Mouse (Mus musculus) hindbrain, embryonic 14.5 days (tissue): ENCODE results near the gene Hsf2bp. TPM values are rescaled to one million over a fixed set of nuclear protein-coding genes. Genes with fewer than 3 reads are reported as not detected.

ENCODE experiments used
- ATAC-seq: fragments of 200-750 bp; cut with Nextera tagmentation; 2 replicates; pipeline ENCODE4 v1.8.0; 2017; ENCODE audit warnings: moderate number of reproducible peaks, mild to moderate bottlenecking, moderate TSS enrichment, moderate library complexity; ENCODE audit not compliant: low FRiP score
- DNase-seq: peaks from one replicate; pipeline ENCODE4 v3.0.0-alpha.2; 2015; ENCODE audit warnings: low spot score
- H3K27ac ChIP-seq: fragments of 300-500 bp; sonication (generic); 2 replicates; pipeline ENCODE4 v1.5.1; 2014; ENCODE audit warnings: mild to moderate bottlenecking, moderate library complexity
- H3K27me3 ChIP-seq: fragments of 300-500 bp; sonication (generic); 2 replicates; pipeline ENCODE4 v1.6.1; 2014; ENCODE audit warnings: mild to moderate bottlenecking, low read length, mixed read lengths; ENCODE audit not compliant: control insufficient read depth, insufficient read depth
- H3K36me3 ChIP-seq: fragments of 300-500 bp; sonication (generic); replicated peaks from 2 replicates; pipeline ENCODE4 v1.6.1; 2014; ENCODE audit not compliant: control insufficient read depth, insufficient read depth
- H3K4me1 ChIP-seq: fragments of 300-500 bp; sonication (generic); replicated peaks from 2 replicates; pipeline ENCODE4 v1.6.1; 2014; ENCODE audit warnings: antibody characterized with exemption, low read length, mixed read lengths; ENCODE audit not compliant: control insufficient read depth, insufficient read depth
- H3K4me2 ChIP-seq: fragments of 300-500 bp; sonication (generic); replicated peaks from 2 replicates; pipeline ENCODE4 v1.6.1; 2014; ENCODE audit warnings: mild to moderate bottlenecking, moderate library complexity
- H3K4me3 ChIP-seq: fragments of 300-500 bp; sonication (generic); replicated peaks from 2 replicates; pipeline ENCODE4 v1.5.1; 2014; ENCODE audit warnings: mild to moderate bottlenecking, low read length
- H3K9ac ChIP-seq: fragments of 300-500 bp; sonication (generic); 2 replicates; pipeline ENCODE4 v1.6.1; 2014
- H3K9me3 ChIP-seq: fragments of 300-500 bp; sonication (generic); 2 replicates; pipeline ENCODE4 v1.6.1; 2016; ENCODE audit warnings: low read length; ENCODE audit not compliant: control insufficient read depth
- WGBS: fragments of 180-500 bp; shearing (Covaris S2); extraction: QIAGEN DNeasy Blood & Tissue Kit; methylation state at CpG from one replicate; pipeline ENCODE4 v1.1.7; 2014; 5-methylcytosine and 5-hydroxymethylcytosine counted together
- polyA plus RNA-seq: library from polyadenylated mRNA; unstranded; fragments of >200 nt; fragmentation: Nextera tagmentation; extraction: Ambion mirVana; gene quantifications from 2 replicates; pipeline ENCODE4 v1.2.1, GENCODE M21; 2014

Hsf2bp gene
- polyA plus RNA-seq, 1 experiment from 2014 or later, result 0.82 TPM

- DNase-seq, result no peak
- 82% methylated on average over 8 of the region's 8 CpGs for WGBS
These were observed 13.1 kb downstream of the Hsf2bp start for GRCm38 (mm10) chr17:32023088-32023487.

GRCm38 (mm10) chr17:32022551-32022950 is 13.6 kb downstream of the Hsf2bp start:
- WGBS, result 85% methylated on average over 6 of the region's 6 CpGs
- DNase-seq, result no peak
- no peak overlapping the region for H3K4me3 ChIP-seq
- no peaks in the 10 kb centered on the region for H3K4me1 ChIP-seq
- no peaks in the 10 kb centered on the region for H3K27me3 ChIP-seq
- no peak overlapping the region for H3K27ac ChIP-seq
- H3K9ac ChIP-seq, result no peak overlapping the region
- H3K4me2 ChIP-seq, result no peak overlapping the region
- ATAC-seq, result no peak
- H3K9me3 ChIP-seq, result no peaks in the 10 kb centered on the region
- no peaks in the 10 kb centered on the region for H3K36me3 ChIP-seq

More at GRCm38 (mm10) chr17:32023088-32023487, 13.1 kb downstream of the Hsf2bp start:
- Histone ChIP-seq H3K9ac (no peak overlapping the region), H3K4me3 (no peak overlapping the region), H3K36me3 (no peaks in the 10 kb centered on the region), H3K9me3 (no peaks in the 10 kb centered on the region), H3K27me3 (no peaks in the 10 kb centered on the region), H3K4me1 (no peaks in the 10 kb centered on the region), H3K4me2 (no peak overlapping the region), H3K27ac (no peak overlapping the region)
- no peak for ATAC-seq

- Histone ChIP-seq H3K9ac (no peak overlapping the region), H3K4me2 (no peak overlapping the region), H3K4me3 (no peak overlapping the region), H3K9me3 (no peaks in the 10 kb centered on the region), H3K27ac (no peak overlapping the region), H3K36me3 (no peaks in the 10 kb centered on the region), H3K4me1 (no peaks in the 10 kb centered on the region), H3K27me3 (no peaks in the 10 kb centered on the region)
- DNase-seq, result no peak
- 94% methylated on average over 3 of the region's 3 CpGs for WGBS
- no peak for ATAC-seq
These were observed 14.2 kb downstream of the Hsf2bp start for GRCm38 (mm10) chr17:32021981-32022380.

- Histone ChIP-seq H3K4me3 (no peak overlapping the region), H3K27me3 (no peaks in the 10 kb centered on the region), H3K4me2 (no peak overlapping the region), H3K9ac (no peak overlapping the region), H3K9me3 (no peaks in the 10 kb centered on the region), H3K4me1 (no peaks in the 10 kb centered on the region), H3K36me3 (no peaks in the 10 kb centered on the region), H3K27ac (no peak overlapping the region)
- 82% methylated on average over 5 of the region's 5 CpGs for WGBS
- ATAC-seq, result no peak
- no peak for DNase-seq
These were observed 17.8 kb downstream of the Hsf2bp start for GRCm38 (mm10) chr17:32018127-32018894.

DNA sequence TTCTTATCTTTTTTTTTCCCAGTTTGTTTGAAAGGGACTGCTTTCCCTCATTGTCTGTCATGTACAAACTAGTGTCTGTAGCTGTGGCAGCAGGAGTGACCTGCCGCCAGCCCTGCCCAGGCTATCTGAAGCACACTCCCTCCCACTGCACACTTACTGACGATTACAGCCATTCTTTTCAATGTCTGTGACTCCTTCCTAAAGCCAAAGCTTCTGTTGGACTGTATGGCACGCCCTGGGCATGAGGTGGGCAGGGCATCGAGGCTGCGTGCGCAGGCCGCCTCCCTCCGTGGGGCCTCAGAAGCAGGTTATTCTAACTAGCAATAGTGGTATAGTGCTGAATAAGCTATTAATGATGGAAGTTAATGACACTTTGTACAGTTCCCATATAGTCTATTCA is 19.7 kb downstream of the Hsf2bp start:
- H3K9me3 ChIP-seq, result no peaks in the 10 kb centered on the region
- no peaks in the 10 kb centered on the region for H3K27me3 ChIP-seq
- no peak for ATAC-seq
- H3K27ac ChIP-seq, result no peak overlapping the region
- no peaks in the 10 kb centered on the region for H3K36me3 ChIP-seq
- no peak overlapping the region for H3K9ac ChIP-seq
- H3K4me2 ChIP-seq, result no peak overlapping the region
- no peak for DNase-seq
- H3K4me3 ChIP-seq, result no peak overlapping the region
- WGBS, result 91% methylated on average over 8 of the region's 8 CpGs
- H3K4me1 ChIP-seq, result no peaks in the 10 kb centered on the region

GRCm38 (mm10) chr17:32013659-32014058 is 22.5 kb downstream of the Hsf2bp start:
- ATAC-seq, result no peak
- no peak overlapping the region for H3K9ac ChIP-seq

GRCm38 (mm10) chr17:32012254-32012653 is 23.9 kb downstream of the Hsf2bp start:
- Histone ChIP-seq H3K27me3 (no peaks in the 10 kb centered on the region), H3K27ac (no peak overlapping the region), H3K4me3 (no peak overlapping the region), H3K4me1 (no peaks in the 10 kb centered on the region), H3K4me2 (no peak overlapping the region), H3K9ac (no peak overlapping the region), H3K9me3 (no peaks in the 10 kb centered on the region), H3K36me3 (no peaks in the 10 kb centered on the region)
- DNase-seq (no peak), ATAC-seq (no peak)
- WGBS, result 57% methylated on average over 3 of the region's 3 CpGs

More at GRCm38 (mm10) chr17:32013659-32014058, 22.5 kb downstream of the Hsf2bp start:
- Histone ChIP-seq H3K27ac (no peak overlapping the region), H3K4me2 (no peak overlapping the region), H3K4me3 (no peak overlapping the region), H3K27me3 (no peaks in the 10 kb centered on the region), H3K36me3 (no peaks in the 10 kb centered on the region), H3K9me3 (no peaks in the 10 kb centered on the region), H3K4me1 (no peaks in the 10 kb centered on the region)
- DNase-seq, result no peak

GRCm38 (mm10) chr17:32011694-32012093 is 24.5 kb downstream of the Hsf2bp start:
- H3K4me3 ChIP-seq, result no peak overlapping the region
- no peaks in the 10 kb centered on the region for H3K4me1 ChIP-seq
- no peak for ATAC-seq
- no peaks in the 10 kb centered on the region for H3K9me3 ChIP-seq
- H3K27ac ChIP-seq, result no peak overlapping the region
- no peak for DNase-seq
- H3K27me3 ChIP-seq, result no peaks in the 10 kb centered on the region
- no peak overlapping the region for H3K4me2 ChIP-seq
- WGBS, result 86% methylated on average over 6 of the region's 6 CpGs
- no peak overlapping the region for H3K9ac ChIP-seq
- H3K36me3 ChIP-seq, result no peaks in the 10 kb centered on the region

GRCm38 (mm10) chr17:32006800-32007199 is 29.3 kb downstream of the Hsf2bp start:
- 82% methylated on average over 5 of the region's 5 CpGs for WGBS
- DNase-seq (no peak), ATAC-seq (no peak)
- H3K9me3 ChIP-seq, result no peaks in the 10 kb centered on the region
- no peak overlapping the region for H3K4me3 ChIP-seq
- no peaks in the 10 kb centered on the region for H3K27me3 ChIP-seq
- no peak overlapping the region for H3K27ac ChIP-seq
- H3K4me1 ChIP-seq, result no peaks in the 10 kb centered on the region
- H3K36me3 ChIP-seq, result no peaks in the 10 kb centered on the region
- no peak overlapping the region for H3K9ac ChIP-seq
- no peak overlapping the region for H3K4me2 ChIP-seq

DNA sequence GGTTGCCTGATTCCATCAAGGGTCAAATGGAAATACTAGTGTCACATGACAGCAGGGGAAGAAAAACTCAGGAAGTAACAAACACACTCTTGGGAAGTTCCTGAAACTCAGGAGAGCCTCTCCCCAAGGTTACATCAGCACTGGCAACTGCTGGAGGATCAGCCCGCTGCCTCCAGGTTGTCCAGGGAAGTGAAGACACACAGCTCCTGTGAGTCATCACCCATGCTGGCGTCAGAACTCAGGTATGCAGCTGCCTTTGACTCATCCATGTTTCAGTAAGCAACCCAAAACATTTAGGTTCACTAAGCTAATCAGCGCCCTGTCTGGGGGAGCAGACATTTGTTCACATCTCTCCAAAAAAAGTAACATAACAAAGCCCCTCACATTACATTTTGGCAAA is 32.9 kb downstream of the Hsf2bp start:
- 95% methylated on average over 3 of the region's 3 CpGs for WGBS
- H3K27me3 ChIP-seq, result no peaks in the 10 kb centered on the region
- H3K4me2 ChIP-seq, result no peak overlapping the region
- no peaks in the 10 kb centered on the region for H3K36me3 ChIP-seq
- H3K4me1 ChIP-seq, result no peaks in the 10 kb centered on the region
- DNase-seq (no peak), ATAC-seq (no peak)
- no peak overlapping the region for H3K27ac ChIP-seq
- no peaks in the 10 kb centered on the region for H3K9me3 ChIP-seq
- H3K4me3 ChIP-seq, result no peak overlapping the region
- H3K9ac ChIP-seq, result no peak overlapping the region
